Mouse (Mus musculus): Measurements from ENCODE around the gene Aebp1.

Gene Aebp1

DNA sequence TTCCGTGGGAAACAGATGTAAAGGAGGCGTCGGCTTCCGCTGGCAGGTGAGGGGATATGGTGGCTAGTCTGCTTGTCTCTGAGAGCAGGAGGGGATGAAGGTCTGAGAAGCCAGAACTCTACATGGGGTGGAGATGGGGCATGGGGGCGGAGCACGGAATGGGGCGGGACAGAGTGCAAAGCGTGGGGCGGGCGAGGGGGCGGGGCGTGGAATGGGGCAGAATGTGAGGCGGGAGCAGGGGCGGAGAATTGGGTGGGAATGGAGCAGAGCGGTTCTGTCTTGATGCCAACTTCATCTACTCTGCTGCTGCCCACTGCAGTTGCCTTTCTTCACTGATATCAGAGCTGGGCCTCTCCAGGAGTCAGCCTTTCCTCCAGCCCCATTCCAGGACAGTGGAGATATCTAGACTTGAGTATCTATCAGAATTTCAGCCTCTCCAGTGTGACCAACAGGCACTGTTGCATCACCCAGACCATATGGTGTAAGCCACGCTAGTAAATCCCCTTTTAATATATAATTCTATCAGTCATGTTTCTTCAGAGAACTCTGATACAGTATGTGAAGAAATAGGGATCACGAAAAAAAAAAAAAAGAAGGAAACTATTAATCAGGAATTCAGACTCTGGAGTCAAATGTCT lies 58.7 kb downstream of the Aebp1 start:
- DNase-seq (ENCODE audit: extremely low spot score, low spot score): no peak
